ENCODE assay signal across 8 mouse cellular contexts in the genomic region with DNA sequence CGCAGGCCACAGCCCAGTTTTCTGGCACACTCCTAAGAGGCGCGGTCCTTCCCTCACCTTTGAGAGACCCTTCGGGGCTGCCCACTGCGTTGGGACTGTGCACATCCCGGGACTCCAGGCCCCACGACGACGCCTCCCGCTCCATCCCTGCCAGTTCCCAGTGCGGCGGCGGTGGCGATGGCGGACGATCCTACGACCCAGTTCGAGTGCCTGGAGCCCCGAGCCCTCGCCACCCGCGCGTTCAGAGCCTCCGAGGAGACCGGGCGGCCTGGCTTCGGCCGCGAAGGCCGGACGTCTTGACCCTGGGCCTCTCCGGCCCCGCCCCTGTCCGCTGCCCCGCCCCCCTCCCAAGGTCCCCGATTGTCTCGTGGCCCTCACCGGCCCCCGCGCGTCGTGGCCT. TPM values are rescaled to one million over a fixed set of nuclear protein-coding genes. Genes with fewer than 3 reads are reported as not detected.
DNase-seq lines count a peak whose midpoint lies in the region; ATAC-seq and TF ChIP-seq lines count a peak whose summit lies in the region.

No protein-coding gene starts in this region.

- H3K4me1 ChIP-seq in embryonic fibroblast, embryonic 13.5 days (ENCODE audit: control insufficient read depth, insufficient read depth, low read length) = no peaks in the 10 kb centered on the region
- H3K4me1 ChIP-seq in small intestine, adult 2 months (ENCODE audit: control insufficient read depth, insufficient read depth, insufficient read length, low read length) = peaks cover 16% of the 10 kb centered on the region

- ATAC-seq in cerebellum, adult (ENCODE audit: insufficient number of reproducible peaks, low FRiP score, low TSS enrichment) = no peak

- H3K27me3 ChIP-seq in small intestine, adult 2 months (ENCODE audit: control insufficient read depth, insufficient read depth, low read length) = no peaks in the 10 kb centered on the region

- no peak for TF ChIP-seq CTCF in embryonic fibroblast, embryonic 13.5 days (IDR thresholded peaks at IDR 0.05; ENCODE audit: borderline replicate concordance, insufficient read depth, low read length)
- no peak for TF ChIP-seq CTCF in small intestine, adult 2 months (IDR thresholded peaks at IDR 0.05; ENCODE audit: extremely low read depth, insufficient read length, insufficient replicate concordance, low read depth, low read length)

- peak; percentile 69 for TF ChIP-seq POLR2A in embryonic fibroblast, embryonic 13.5 days (IDR thresholded peaks at IDR 0.05; ENCODE audit: low read depth, low read length)
- TF ChIP-seq POLR2A in small intestine, adult 2 months (IDR thresholded peaks at IDR 0.05; ENCODE audit: low read depth, low read length) = peak; percentile 72; the same call in 1 of the 2 replicates

- DNase-seq in left cerebral cortex, adult 18-20 months (ENCODE audit: low spot score in 2 of 2) = peak; percentile 23 to 39
- DNase-seq in left cerebral cortex, postnatal 4 days = no peak
- peak; percentile 37 for DNase-seq in ZHBTc4 (ENCODE audit: low read depth, low spot score)
- peak; percentile 60 to 62 for DNase-seq in kidney, adult 8-10 months
- peak; percentile 42 for DNase-seq in lung, postnatal 36 days

- WGBS in small intestine, adult 2 months = 1% methylated on average over 42 of the region's 42 CpGs

- H3K4me3 ChIP-seq in embryonic fibroblast, embryonic 13.5 days (ENCODE audit: insufficient read depth, low read length) = peak overlapping the region; percentile 69
- peak overlapping the region; percentile 84 for H3K4me3 ChIP-seq in small intestine, adult 2 months (ENCODE audit: low read depth, low read length)

- intact Hi-C loops in left cerebral cortex, postnatal 4 days (cut with DNase I) = no loop called here

- no peak overlapping the region for H3K27ac ChIP-seq in embryonic fibroblast, embryonic 13.5 days (ENCODE audit: insufficient read depth, low read length)
- H3K27ac ChIP-seq in small intestine, adult 2 months (ENCODE audit: insufficient read depth, low read depth, low read length) = peak overlapping the region; percentile 69

- H3K36me3 ChIP-seq in small intestine, adult 2 months (ENCODE audit: control insufficient read depth, insufficient read depth, low read length) = peaks cover 14% of the 10 kb centered on the region

RNA-seq across cellular contexts. Expression of a gene that starts 0.3 kb away (rescaled TPM):
- total RNA-seq in left cerebral cortex, adult 18-20 months (2021) = 10 to 100 TPM; 13.7 to 14.5 TPM
- total RNA-seq in left cerebral cortex, postnatal 4 days (2021) = 10 to 100 TPM; 20.3 to 22.0 TPM
- polyA plus RNA-seq in embryonic fibroblast, embryonic 13.5 days (2011; ENCODE audit: insufficient read length, low read depth, missing spikeins) = 18.4 and 20.7 TPM in 2 replicates
- 27.3 and 47.4 TPM in 2 replicates for polyA plus RNA-seq in small intestine, adult 2 months (2012; rRNA removed)

RNA-seq across cellular contexts. Expression of a gene that starts 30.8 kb away (rescaled TPM):
- total RNA-seq in left cerebral cortex, adult 18-20 months (2021) = 1 to 10 TPM; 6.6 to 7.4 TPM
- total RNA-seq in left cerebral cortex, postnatal 4 days (2021) = 1 to 10 TPM; 7.9 to 8.9 TPM
- polyA plus RNA-seq in embryonic fibroblast, embryonic 13.5 days (2011; ENCODE audit: insufficient read length, low read depth, missing spikeins) = 4.5 and 7.0 TPM in 2 replicates
- 15.0 and 35.5 TPM in 2 replicates for polyA plus RNA-seq in small intestine, adult 2 months (2012; rRNA removed)

RNA-seq across cellular contexts. Expression of a gene that starts 41.9 kb away (rescaled TPM):
- total RNA-seq in left cerebral cortex, adult 18-20 months (2021) = 1 to 10 TPM; 3.9 to 4.8 TPM
- 1 to 10 TPM; 2.8 to 3.0 TPM for total RNA-seq in left cerebral cortex, postnatal 4 days (2021)
- polyA plus RNA-seq in embryonic fibroblast, embryonic 13.5 days (2011; ENCODE audit: insufficient read length, low read depth, missing spikeins) = 1.6 and 2.1 TPM in 2 replicates
- 4.5 and 7.3 TPM in 2 replicates for polyA plus RNA-seq in small intestine, adult 2 months (2012; rRNA removed)

RNA-seq across cellular contexts. Expression of a gene that starts 48.3 kb away (rescaled TPM):
- total RNA-seq in left cerebral cortex, adult 18-20 months (2021) = 1 to 10 TPM; 7.4 to 7.6 TPM
- total RNA-seq in left cerebral cortex, postnatal 4 days (2021) = 1 to 10 TPM; 4.6 to 7.6 TPM
- polyA plus RNA-seq in embryonic fibroblast, embryonic 13.5 days (2011; ENCODE audit: insufficient read length, low read depth, missing spikeins) = 5.3 and 7.1 TPM in 2 replicates
- 6.5 and 12.8 TPM in 2 replicates for polyA plus RNA-seq in small intestine, adult 2 months (2012; rRNA removed)

RNA-seq across cellular contexts. Expression of a gene that starts 49.0 kb away (rescaled TPM):
- total RNA-seq in left cerebral cortex, adult 18-20 months (2021) = under 1 TPM; 0.42 to 0.86 TPM
- 1 to 10 TPM; 1.2 to 1.6 TPM for total RNA-seq in left cerebral cortex, postnatal 4 days (2021)
- 0.20 and 0.56 TPM in 2 replicates for polyA plus RNA-seq in embryonic fibroblast, embryonic 13.5 days (2011; ENCODE audit: insufficient read length, low read depth, missing spikeins)
- polyA plus RNA-seq in small intestine, adult 2 months (2012; rRNA removed) = 5.7 and 12.5 TPM in 2 replicates
